Mouse (Mus musculus) adrenal gland (tissue): ENCODE results near the gene Unc13b.

ENCODE experiments used
- intact Hi-C: fragments of 180-260 bp; cut with DNase I; formaldehyde crosslinking; loops from one replicate; pipeline ENCODE4 v1.15.1; 2025

The Unc13b gene

DNA sequence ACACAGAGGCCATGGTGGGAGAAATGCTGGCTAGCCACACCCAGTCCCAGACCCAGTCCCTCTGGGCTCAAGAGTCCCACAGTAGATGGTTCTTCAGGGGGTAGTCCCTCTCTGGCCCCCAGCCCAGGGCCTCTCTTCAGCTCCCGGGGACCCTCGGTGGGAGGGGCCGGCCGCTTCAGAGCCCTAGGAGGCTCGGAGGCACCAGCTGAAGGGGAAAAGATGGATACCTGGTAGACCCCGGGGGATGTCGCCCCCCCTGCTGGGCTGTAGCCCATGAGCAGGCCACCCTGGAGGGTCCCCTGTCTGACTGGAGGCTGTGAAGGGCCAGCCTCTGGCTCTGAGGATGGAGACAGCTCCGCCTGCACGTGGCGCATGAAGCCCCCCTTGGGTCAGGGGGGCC lies 22.4 kb upstream of the Unc13b start:
- intact Hi-C loops = no loop called here

DNA sequence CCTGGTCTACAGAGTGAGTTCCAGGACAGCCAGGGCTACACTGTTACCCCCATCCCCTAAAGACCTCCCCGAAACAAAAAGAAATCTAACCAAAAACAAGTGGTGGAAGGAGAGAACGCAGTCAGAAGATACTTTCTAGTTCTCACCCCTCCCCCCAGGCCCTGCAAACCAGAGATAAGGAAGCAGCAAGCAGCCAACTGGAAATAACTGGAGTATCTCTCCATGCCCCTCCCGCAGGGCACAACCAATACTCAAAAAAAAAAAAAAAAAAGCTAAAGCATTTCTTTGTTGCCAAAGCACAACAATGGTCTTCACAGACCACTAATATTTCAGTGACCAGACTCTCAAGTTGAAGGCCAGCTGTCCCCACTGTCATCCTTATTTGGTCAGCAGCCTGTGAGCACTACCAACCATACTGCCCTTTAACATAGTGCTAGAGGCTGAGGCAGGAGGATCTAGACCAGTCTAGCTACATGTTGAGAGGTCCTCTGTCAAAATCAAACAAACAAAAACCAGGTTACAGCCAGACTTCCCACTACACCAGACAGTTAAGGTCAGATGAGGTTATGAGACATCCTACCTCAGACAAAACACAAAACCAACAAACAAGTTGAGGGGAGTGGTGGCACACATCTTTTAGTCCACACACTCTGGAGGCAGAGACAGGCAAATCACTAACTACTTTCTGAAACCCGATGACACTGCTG lies 20.7 kb upstream of the Unc13b start:
- intact Hi-C loops = no loop called here

DNA sequence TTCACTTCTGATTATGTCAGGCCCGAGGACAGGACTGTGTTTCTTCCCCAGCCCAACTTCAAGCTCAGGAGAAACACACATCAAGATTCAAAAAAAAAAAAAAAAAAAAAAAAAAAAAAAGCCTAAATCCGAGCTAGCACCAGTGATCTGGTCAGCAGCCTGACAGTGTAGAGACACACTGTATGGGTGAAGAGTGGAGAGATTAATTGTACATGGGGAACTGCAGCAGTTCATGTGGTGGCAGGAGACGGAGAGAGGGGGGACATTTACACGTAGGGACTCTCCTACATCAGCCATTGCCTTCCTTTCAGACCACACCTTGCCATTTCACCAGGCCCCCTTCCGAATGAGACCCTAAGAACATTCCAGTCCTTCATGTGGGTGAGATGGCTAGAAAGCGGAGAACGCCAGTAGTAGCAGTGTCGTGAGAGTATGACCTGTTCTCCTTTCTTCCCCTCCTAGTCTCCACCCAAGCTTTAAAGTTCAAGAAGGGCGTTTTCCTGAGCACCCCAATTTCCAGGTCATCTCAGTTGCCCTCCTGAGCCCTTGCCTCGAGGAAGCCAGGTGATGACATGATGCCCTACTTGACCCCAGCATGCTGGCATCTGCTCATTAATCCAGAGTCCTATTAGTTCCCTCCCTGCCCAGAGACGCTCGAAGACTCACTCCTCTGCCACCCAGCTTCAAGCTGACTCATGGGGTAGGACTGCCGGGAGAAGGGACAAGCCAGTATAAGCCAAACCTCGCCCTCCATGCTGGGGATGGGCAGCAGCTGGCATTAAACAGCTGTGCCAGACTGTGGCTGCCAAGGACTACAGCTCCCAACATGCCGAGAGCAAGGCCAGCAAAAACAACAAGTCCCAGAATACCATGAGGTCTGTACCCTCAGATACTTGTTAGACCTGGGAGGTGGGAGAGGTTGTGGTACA lies 19.9 kb upstream of the Unc13b start:
- intact Hi-C loops = no loop called here

DNA sequence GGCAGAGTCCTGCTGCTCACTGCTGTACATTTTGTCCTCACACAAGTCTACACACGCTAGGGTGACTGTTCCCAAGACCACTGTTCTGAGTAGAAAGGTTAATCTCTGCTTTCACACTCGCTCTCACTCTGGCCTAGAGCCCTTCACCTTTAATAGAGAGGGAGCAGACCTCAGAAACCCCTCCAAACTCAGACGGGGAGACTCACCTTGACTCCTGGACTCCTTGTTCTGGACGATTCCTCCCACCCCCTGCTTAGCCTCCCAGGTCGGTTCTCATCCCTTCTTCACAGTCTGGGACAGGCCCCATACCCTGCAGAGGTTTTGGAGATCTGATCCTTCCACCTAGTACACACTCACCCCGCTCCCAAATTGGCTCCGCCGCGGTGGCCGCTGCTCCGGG lies 19.1 kb upstream of the Unc13b start:
- intact Hi-C loops = no loop called here

DNA sequence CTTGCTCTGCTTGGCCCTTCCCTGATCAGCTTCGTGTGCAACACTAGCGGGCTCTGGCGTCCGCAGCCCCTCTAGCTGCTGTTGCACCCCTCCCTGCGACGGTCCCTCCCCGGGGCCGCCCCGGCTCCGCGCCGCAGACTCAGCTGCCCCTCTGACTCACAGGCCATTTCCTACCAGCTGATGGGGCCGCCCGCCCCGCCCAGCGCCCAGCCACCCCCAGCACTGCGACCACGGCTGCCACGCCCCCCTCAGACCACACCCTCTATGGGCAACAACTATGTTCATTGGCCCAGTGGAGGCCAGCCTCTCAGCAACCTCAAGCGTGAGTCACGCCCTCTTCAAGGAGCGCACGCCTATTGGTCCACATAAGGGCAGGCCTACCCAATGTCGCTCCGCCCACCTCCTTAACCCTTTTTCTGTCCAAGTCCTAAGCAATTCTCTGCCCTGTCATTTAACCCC lies 18.6 kb upstream of the Unc13b start:
- intact Hi-C loops = no loop called here

DNA sequence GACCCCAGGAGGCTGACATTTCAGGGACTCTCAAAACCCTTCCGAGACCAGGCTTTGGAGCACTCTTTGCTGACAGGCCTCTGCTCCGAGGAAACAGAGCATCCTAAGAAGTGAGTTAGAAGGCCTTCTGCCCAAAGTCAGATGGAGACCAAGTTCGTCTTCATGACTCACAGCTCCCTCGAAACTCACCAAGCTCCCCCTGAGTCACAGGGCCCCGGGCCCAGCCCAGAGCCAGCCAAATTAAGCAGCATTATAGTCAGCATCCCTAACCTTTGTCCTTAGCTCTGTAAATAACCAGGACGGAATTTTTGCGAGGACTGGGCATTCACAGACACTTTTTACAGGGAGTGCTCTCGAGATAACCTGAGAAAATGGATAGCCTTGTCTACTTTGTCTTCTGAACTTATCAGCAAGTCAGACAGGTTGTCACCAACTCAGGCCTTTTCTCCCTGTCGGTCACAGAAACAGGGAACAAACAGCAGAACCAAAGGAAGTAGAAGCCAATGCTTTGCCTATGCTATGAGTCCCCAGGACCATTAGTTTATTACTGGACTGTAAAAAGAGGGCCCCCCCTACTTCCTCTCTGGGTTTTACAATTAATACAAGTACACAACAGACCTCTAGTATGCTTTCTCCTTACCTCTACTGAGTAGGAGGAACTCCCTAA lies 17.7 kb upstream of the Unc13b start:
- intact Hi-C loops = no loop called here

DNA sequence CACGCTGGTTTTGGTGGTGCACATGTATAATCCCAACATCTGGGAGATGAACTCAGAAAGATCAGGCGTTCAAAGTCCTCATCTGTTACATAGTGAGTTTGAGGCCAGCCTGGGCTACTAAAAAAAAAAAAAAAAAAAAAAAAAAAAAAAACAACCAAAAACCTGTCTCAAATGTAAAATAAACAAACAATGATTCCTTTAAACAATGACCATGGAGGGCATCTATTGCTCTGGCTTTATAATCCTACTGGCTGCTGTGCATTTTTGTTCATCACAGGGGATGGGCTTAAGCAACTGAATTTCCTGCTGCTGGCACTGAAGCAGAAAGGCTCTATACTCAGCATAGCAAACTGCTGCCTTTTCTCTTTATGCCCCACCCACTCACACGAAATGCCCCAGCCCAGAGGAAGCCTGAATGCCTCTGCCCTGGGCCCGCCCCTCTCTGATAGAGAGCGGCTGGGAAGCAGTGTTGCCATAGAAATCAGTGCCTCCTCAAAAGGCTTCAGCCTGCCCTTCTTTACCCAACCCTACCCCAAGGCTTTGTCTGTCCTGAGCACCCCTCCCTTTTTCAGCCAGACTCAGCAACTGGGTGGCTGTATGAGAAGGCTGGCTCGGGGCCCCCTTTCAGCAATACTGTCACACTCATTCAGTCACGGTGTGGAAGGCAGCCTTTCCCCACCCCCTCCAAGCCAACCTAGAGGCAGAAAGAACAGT lies 15.0 kb upstream of the Unc13b start:
- intact Hi-C loops = no loop called here

DNA sequence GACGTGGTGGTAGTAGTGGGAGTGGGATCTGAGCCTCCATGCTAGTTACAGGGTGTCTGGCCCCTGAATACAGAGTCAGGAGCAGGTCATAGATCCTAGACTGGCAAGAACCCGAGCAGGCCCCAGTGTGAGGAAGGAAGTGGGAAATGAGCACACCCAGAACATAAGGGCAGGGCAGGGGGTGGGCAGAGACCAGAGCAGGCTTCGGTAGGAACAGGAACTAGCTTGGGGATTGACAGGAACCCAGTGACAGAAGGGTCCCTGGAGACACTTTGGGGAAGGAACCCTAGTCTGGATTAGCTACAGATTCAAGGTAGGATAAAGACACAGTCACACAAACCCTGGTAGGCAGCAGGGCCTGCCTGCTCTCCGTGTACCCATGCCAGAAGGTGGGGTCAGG lies 14.1 kb upstream of the Unc13b start:
- intact Hi-C loops = loop anchor here (5.0 kb wide), 1 partner anchor 68 kb away; no protein-coding TSS in a partner anchor

DNA sequence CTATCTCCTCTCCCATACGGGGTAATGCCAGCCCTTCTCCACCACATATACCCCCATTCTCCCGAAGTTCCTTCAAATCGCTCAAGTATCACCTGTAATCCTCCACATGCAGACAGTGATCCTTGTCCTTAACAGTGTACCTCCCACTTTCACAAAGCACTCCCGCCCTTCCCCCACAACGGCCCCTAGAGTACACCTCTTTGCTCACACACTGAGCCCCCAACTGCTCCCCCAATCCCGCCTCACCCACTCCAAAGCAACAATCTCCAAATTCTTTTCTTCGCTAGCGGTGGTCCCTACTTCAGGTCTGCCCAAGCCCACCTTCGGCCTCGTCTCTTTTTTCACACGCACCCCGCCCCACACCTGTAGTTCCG lies 13.5 kb upstream of the Unc13b start:
- intact Hi-C loops = loop anchor here (5.0 kb wide), 1 partner anchor 67 kb away; no protein-coding TSS in a partner anchor

DNA sequence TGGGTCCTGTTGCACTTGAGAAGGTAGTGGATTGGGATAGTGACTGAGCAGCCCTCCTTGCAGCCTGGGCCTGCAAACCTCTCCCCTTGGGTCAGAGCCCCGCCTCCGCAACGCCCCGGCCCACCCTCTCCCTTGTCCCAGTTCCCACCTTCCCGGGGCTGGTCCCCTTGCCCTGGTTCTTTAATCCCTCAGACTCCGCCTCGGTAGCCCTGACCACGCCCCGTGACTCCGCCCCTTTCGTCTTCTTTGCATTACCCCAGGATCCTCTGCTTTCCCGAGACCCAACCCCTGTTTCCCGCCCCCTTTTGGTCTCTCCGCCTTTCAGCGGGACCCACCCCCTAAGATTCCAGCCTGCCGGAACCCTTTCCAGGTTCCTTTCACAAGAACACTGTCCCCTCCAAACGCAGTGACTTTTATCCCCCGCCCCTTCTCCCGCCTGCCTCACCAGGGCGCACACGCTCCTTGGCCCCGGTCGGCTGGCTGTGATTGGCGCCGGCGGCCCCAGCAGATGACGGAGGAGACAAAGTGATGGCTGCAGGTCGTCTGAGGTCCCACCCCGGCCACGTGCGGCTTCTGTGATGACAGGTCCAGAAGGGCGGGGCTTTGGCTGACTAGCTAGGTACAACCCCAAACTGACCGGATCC lies 13.0 kb upstream of the Unc13b start, which contains the start of gene Fam214b:
Gene Fam214b, minus strand, starts transcription at position 562 of the 644 bp plus-strand sequence.
- intact Hi-C loops = loop anchor here (5.0 kb wide), 1 partner anchor 67 kb away; no protein-coding TSS in a partner anchor

DNA sequence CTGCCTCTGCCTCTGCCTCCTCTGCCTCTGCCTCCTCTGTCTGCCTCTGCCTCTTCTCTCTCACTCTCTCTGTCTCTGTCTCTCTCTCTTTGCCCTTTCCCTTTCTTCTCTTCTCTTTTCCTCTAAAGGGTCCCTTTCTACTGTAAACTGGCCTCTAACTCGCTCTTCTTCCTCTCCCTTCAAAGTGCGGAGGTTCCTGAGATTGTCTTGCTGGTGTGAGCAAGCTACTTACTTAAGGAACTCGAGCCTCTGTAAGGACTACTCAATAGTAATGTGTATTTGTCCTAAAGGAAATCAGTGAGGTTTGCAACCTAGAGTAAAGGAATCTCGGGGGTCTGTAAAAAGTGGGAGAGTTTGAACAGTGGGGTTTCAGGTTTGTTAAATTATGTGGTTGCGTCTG lies 12.1 kb upstream of the Unc13b start:
- intact Hi-C loops = loop anchor here (5.0 kb wide), 1 partner anchor 66 kb away; no protein-coding TSS in a partner anchor

DNA sequence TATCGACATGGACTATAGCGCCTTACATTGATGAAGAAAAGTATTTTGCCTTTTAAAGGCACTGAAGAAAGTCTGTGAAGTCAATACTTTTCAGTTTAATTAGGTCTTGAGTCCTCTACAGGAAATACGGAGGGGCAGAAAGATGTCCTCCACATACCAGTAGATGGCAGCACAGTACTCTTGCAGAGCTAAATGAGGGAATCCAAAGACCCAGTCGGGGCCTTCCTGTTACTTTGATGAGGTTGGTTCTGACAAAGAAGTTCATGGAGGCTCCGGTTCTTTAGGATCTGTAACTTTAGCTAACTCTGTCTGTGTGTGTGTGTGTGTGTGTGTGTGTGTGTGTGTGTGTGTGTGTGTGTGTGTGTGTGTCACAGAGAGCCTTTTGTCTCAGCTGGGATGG lies 11.5 kb upstream of the Unc13b start:
- intact Hi-C loops = loop anchor here (5.0 kb wide), 1 partner anchor 65 kb away; no protein-coding TSS in a partner anchor

DNA sequence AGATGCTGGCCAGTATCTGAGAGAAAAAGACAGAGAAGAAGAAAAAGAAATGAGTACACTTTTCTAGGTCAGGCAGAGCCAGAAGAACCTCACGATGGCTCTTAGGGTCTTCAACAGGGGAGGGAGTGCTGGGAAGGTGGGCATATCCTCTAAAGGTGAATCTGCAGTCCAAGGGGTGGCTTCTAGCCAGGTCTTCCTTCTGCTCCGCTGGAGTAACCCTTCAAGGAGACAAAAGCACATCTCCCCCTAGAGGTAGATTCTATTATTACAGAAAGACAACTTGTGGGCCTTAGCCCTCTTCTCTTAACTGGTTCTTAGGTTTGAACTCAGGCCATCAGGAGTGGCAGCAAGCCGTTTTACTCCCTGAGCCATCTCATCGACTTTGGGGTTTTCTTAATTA lies 6.1 kb upstream of the Unc13b start:
- intact Hi-C loops = no loop called here

DNA sequence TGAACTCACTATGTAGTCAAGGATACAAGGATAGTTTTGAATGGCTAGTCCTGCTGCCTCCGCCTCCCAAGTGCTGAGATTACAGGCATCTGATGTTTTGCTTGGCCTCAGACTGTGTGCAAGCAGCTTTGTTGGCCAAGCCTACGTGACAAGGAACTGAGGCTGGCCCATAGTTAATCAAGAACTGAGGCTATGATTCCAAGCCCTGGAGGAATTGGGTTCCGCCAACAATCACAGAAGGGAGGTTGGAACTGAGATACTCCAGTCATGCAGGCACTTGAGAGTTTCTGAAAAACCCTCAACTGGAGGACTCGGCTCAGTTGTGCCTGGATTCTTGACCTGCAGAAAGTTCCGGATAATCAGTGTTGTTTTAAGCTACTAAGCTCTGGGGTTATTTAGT lies 1.1 kb upstream of the Unc13b start:
- intact Hi-C loops = no loop called here

DNA sequence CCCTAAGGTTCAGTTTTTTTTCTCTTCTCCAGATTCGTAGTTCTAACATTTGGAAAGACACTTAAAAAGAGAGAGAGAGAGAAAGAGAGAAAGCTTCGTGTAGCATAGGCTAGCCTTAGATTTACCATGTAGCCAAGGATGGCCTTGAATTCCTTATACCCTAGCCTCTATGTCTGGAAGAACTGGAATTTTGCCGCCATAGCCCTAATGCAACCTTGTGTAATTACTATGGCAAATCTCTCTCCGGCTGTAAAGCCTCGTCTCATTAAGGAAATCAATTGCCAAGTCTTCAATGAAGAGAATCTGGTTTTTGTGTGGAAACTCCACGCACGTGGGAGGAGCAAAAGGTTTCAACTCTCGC lies 381 bp upstream of the Unc13b start:
- intact Hi-C loops = no loop called here

DNA sequence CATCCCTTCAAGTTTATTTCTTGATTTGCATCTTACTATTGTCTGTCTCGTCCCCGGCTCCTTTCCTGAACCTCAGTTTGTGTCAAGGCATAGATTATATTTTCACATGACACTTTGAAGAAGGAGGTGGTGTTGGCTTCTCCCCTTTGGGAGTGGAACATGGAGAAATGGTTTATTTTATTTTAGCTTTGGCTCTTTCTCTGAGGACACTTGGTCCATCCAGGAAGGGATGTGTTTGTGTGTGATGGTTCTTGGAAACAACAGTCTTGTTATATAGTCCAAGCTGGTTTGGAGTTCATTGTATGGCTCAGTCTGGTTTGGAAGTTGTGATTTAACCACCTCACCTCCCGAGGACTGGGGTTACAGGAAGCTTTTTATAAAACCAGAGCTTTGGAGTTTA lies 944 bp downstream of the Unc13b start:
- intact Hi-C loops = no loop called here

DNA sequence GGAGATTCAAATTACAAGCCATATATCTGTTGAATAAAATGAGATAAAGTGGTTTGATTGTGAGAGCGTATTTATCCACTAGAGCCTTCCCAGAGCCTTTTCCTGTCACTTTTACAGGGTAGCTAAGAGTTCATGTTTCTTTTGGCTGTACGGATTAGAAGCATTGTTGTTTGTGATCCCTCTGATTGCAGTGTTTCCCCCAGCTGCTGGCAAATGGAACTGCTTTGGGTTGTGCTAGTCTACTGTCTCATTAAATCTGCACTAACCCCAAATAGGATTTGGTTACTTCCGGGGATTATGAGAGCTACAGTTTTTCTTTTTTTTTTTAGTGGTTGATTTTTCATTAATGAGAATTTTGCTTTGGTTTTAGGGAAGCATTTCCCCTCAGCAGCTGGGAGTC lies 1.5 kb downstream of the Unc13b start:
- intact Hi-C loops = no loop called here

DNA sequence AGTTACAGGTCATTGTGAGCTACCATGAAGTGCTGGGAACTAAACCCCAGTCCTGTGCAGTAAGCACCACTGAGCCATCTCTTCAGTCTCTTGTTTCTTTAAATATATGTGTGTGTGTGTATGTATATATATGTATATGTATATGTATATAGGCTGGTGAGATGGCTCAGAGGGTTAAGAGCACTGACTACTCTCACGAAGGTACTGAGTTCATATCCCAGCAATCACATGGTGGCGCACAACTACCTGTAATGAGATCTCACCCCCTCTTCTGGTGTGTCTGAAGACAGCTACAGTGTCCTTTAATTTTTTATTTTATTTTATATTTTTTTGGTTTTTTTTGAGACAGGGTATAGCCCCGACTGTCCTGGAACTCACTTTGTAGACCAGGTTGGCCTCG lies 6.7 kb downstream of the Unc13b start:
- intact Hi-C loops = no loop called here

DNA sequence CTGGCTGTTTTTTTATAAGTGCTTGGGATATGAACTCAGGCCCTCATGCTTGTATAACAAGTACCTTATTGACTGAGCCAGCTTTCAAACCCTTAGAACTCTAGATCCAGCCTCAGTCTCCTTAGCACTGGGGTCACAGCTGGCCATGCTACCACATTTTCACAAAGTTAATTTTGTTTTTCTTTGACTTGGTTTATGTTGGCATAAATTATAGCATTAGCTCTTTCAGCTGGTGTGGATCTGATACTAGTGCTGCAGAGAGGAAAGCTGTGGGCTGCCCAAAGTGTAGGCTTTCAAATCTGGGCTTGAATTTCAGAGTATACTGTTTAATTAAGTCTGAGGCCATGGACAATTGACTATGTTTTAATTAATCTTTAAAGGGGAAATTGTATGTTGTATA lies 16.2 kb downstream of the Unc13b start:
- intact Hi-C loops = no loop called here

DNA sequence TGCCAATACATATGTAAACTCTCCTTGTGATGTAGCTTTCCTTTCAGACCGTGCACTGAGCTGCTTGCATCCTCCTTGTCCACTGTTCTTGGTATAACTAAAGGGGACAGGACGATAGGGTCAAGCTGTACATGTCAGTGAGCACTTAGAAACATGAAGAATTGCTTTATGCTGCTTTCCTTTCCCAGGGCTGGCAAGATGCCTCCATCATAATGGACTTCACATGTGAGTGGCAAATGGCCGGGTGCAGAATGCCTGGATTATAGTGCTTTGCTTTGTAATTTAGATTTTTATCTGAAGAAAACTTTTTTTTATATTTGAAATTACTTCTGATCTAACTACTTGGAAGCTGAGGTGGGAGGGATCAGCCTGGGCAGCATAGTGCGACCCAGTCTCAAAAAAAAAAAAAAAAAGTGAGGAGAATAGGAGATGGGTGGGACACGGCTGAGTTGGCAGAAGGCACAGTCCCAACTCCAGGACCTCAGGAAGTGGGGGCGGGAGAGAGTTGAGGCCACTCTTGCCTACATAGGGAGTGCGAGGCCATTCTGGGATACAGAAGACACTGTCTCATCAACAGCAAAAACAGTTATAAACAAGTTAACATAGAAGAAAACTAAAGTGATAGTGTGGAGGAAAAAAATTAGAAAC lies 19.4 kb downstream of the Unc13b start:
- intact Hi-C loops = no loop called here
